Mouse (Mus musculus) hindbrain, embryonic 11.5 days (tissue): ENCODE measurements at regions not wholly inside any gene's neighbourhood (a gene's known extent, or its start where the extent isn't known, plus 50 kb on each side); places are given as distances from the start of the nearest gene placed in this dataset.
"Not testable (repeated sequence)": the region's sequence is repeated elsewhere in the genome, so short reads cannot be mapped to it uniquely, and the experiment has no call there.

Source experiments
- ATAC-seq: fragments of 200-750 bp; cut with Nextera tagmentation; 2 replicates; pipeline ENCODE4 v1.8.0; 2017; ENCODE audit warnings: mild to moderate bottlenecking, moderate TSS enrichment, moderate library complexity; ENCODE audit not compliant: low FRiP score
- DNase-seq: peaks from one replicate; pipeline ENCODE4 v3.0.0-alpha.2; 2015; ENCODE audit warnings: low spot score
- H3K27ac ChIP-seq: fragments of 300-500 bp; sonication (generic); 2 replicates; pipeline ENCODE4 v1.5.1; 2014; ENCODE audit warnings: mild to moderate bottlenecking, low read depth, low read length
- H3K27me3 ChIP-seq: fragments of 300-500 bp; sonication (generic); 2 replicates; pipeline ENCODE4 v1.6.1; 2014; ENCODE audit warnings: mild to moderate bottlenecking, low read length, moderate library complexity, mixed read lengths; ENCODE audit not compliant: control insufficient read depth, insufficient read depth
- H3K36me3 ChIP-seq: fragments of 300-500 bp; sonication (generic); 2 replicates; pipeline ENCODE4 v1.6.1; 2014; ENCODE audit warnings: mild to moderate bottlenecking, low read length, moderate library complexity, mixed read lengths; ENCODE audit not compliant: control insufficient read depth, insufficient read depth
- H3K4me1 ChIP-seq: fragments of 300-500 bp; sonication (generic); replicated peaks from 2 replicates; pipeline ENCODE4 v1.6.1; 2014; ENCODE audit warnings: low read length, mixed read lengths; ENCODE audit not compliant: control insufficient read depth, insufficient read depth
- H3K4me2 ChIP-seq: fragments of 300-500 bp; sonication (generic); replicated peaks from 2 replicates; pipeline ENCODE4 v1.6.1; 2014; ENCODE audit warnings: mild to moderate bottlenecking, low read depth, low read length
- H3K4me3 ChIP-seq: fragments of 300-500 bp; sonication (generic); 2 replicates; pipeline ENCODE4 v1.5.1; 2014; ENCODE audit warnings: low read depth, low read length
- H3K9ac ChIP-seq: fragments of 300-500 bp; sonication (generic); 2 replicates; pipeline ENCODE4 v1.6.1; 2014; ENCODE audit warnings: low read depth, low read length
- H3K9me3 ChIP-seq: fragments of 300-500 bp; sonication (generic); 2 replicates; pipeline ENCODE4 v1.6.1; 2016; ENCODE audit warnings: low read length; ENCODE audit not compliant: control insufficient read depth
- WGBS: fragments of 180-500 bp; shearing (Covaris S2); extraction: QIAGEN DNeasy Blood & Tissue Kit; methylation state at CpG from one replicate; pipeline ENCODE4 v1.1.7; 2014; 5-methylcytosine and 5-hydroxymethylcytosine counted together

- Histone ChIP-seq H3K9me3 (no peaks in the 10 kb centered on the region), H3K4me1 (no peaks in the 10 kb centered on the region), H3K4me3 (no peak overlapping the region), H3K36me3 (no peaks in the 10 kb centered on the region), H3K9ac (no peak overlapping the region), H3K27me3 (no peaks in the 10 kb centered on the region), H3K4me2 (no peak overlapping the region), H3K27ac (no peak overlapping the region)
- DNase-seq = peak; percentile 76
- peak; percentile 87 for ATAC-seq
- WGBS = 19% methylated on average over 4 of the region's 4 CpGs
Observed at GRCm38 (mm10) chr17:69563165-69563564, 124.0 kb downstream of the Akain1 start.

DNA sequence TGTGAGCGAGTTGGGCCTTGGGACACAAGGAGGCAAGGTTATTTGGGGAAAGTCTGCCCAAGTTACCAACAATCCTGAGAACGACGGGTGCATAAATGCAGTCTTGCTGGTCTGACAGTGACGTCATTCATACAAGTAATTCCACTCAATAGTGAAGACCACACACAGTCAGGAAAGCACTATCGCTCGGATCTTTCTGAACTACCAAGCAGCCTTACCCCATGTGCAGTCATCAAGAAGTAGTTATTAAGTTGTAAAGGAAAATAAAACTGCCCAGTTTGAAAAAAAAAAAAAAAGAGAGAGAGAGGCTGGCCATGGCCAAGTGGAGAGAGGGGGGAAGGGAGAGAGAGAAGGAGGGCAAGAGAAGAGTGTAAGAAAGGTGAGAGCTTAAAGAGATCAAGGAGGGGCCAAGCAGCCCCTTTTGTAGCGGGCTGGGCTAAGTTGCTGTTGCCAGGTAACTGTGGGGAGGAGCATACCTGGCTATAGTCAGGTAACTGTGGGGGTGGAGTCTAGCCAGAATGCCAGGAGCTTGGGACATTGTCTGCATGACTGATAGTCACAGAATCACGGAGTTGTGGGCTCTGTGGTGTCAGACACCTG lies 132.0 kb downstream of the Akain1 start:
- 68% methylated on average over 8 of the region's 8 CpGs for WGBS
- H3K4me2 ChIP-seq, H3K27ac ChIP-seq, H3K36me3 ChIP-seq, H3K27me3 ChIP-seq, H3K9ac ChIP-seq, H3K9me3 ChIP-seq, ATAC-seq, H3K4me3 ChIP-seq, DNase-seq, H3K4me1 ChIP-seq: not testable (repeated sequence)

DNA sequence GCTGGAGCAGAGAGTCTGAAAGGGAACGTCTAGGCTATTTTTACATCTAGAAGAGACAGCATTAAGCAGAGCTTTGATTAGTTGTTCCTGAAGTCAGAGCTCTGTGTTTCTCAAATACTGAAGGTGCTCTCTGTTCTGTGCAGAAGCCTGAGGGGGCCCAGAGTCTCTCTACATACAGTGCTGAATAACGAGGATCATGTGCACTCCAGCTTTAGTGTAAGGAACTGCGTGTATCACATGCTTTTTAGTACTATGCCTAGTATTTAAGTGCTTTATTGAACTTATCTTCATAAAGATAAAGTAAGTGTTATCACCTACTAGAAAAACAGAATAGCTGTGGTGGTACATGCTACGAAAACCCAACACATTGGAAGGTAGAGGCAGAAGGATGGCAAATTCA lies 151.4 kb downstream of the Akain1 start:
- no peaks in the 10 kb centered on the region for H3K9me3 ChIP-seq
- DNase-seq (no peak), ATAC-seq (no peak)
- no peaks in the 10 kb centered on the region for H3K4me1 ChIP-seq
- WGBS = 83% methylated on average over 4 of the region's 4 CpGs
- no peaks in the 10 kb centered on the region for H3K27me3 ChIP-seq
- H3K9ac ChIP-seq = no peak overlapping the region
- H3K4me2 ChIP-seq = no peak overlapping the region
- H3K27ac ChIP-seq = no peak overlapping the region
- no peak overlapping the region for H3K4me3 ChIP-seq
- no peaks in the 10 kb centered on the region for H3K36me3 ChIP-seq

DNA sequence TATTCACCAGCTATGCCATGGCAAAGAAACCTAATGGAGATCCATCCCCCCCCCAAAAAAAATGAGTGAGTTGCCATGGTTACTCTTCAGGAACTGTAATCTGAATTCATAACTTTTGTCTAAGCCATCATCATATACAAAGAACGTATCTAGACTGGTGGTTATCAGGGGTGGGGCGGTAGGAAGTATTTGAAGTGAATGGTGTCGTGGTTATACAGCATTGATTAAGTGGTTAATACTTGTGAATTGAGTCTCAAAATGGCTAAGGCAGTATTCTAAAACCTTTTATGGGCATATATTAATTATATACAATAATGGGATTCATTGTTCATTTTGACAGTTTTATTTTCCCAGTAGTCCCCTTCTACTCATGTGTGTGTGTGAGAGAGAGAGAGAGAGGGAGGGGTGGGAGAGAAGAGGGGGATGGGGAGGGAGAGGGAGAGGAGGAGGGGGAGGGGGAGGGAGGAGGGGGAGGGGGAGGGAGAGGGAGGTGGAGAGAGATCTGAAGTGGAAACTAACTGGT lies 158.7 kb downstream of the Akain1 start:
- H3K4me2 ChIP-seq = no peak overlapping the region
- 88% methylated on average over 3 of the region's 3 CpGs for WGBS
- DNase-seq (no peak), ATAC-seq (no peak; the same call in 1 of the 2 replicates)
- H3K27me3 ChIP-seq = no peaks in the 10 kb centered on the region
- no peak overlapping the region for H3K27ac ChIP-seq
- H3K4me3 ChIP-seq = no peak overlapping the region
- no peak overlapping the region for H3K9ac ChIP-seq
- H3K4me1 ChIP-seq = no peaks in the 10 kb centered on the region
- H3K9me3 ChIP-seq = no peaks in the 10 kb centered on the region
- no peaks in the 10 kb centered on the region for H3K36me3 ChIP-seq

- Histone ChIP-seq H3K4me1 (no peaks in the 10 kb centered on the region), H3K27me3 (no peaks in the 10 kb centered on the region), H3K4me3 (no peak overlapping the region), H3K27ac (no peak overlapping the region), H3K36me3 (no peaks in the 10 kb centered on the region), H3K9me3 (no peaks in the 10 kb centered on the region), H3K9ac (no peak overlapping the region), H3K4me2 (no peak overlapping the region)
- no peak for DNase-seq
- WGBS = 93% methylated on average over 5 of the region's 5 CpGs
- no peak for ATAC-seq
Observed at GRCm38 (mm10) chr17:69598461-69598860, 159.3 kb downstream of the Akain1 start.

DNA sequence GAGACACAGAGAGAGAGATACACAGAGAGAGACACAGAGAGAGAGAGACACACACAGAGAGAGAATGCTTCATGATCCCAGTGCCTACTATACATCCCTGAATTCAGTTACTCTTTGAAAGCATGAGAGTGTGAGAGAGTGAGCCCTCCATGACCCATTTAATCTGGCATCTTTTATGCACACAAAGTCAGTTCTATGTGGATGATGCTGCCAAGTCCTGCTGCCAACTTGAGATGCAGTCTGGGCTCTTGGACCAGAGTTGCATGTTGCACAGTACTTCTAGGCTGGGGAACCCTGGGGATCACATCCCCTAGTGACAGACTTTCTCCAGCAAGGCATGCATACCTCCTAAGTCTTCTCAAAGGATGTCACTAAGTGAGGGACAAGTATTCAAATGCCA lies 164.5 kb downstream of the Akain1 start:
- H3K4me2 ChIP-seq = no peak overlapping the region
- ATAC-seq (no peak), DNase-seq (no peak)
- H3K36me3 ChIP-seq = no peaks in the 10 kb centered on the region
- H3K9ac ChIP-seq = no peak overlapping the region
- no peak overlapping the region for H3K27ac ChIP-seq
- H3K27me3 ChIP-seq = no peaks in the 10 kb centered on the region
- H3K4me3 ChIP-seq = no peak overlapping the region
- no peaks in the 10 kb centered on the region for H3K9me3 ChIP-seq
- no peaks in the 10 kb centered on the region for H3K4me1 ChIP-seq

DNA sequence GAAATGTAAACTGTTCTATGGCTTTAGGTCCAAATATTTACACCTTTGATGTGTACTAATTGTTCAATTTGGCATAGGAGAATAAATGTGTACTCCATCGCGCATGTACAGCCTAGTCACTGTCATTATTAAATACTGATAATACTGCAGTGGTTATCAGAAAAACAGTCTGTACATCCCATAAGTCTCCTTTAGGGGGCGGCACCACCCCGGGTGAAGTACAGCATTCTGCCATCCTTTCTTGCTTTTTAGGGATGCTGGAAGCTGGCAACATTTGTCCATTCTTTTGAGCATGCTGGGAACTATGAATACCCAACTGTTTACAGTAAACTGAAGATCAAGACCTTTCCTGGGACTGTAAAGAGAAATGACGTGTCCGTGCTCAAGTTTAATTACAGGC lies 165.6 kb downstream of the Akain1 start:
- Histone ChIP-seq H3K36me3 (no peaks in the 10 kb centered on the region), H3K27ac (no peak overlapping the region), H3K4me2 (no peak overlapping the region), H3K9me3 (no peaks in the 10 kb centered on the region), H3K4me3 (no peak overlapping the region), H3K4me1 (no peaks in the 10 kb centered on the region), H3K27me3 (no peaks in the 10 kb centered on the region), H3K9ac (no peak overlapping the region)
- 74% methylated on average over 6 of the region's 6 CpGs for WGBS
- no peak for ATAC-seq
- DNase-seq = no peak

GRCm38 (mm10) chr17:69605458-69605857 lies 166.3 kb downstream of the Akain1 start:
- Histone ChIP-seq H3K36me3 (no peaks in the 10 kb centered on the region), H3K4me2 (no peak overlapping the region), H3K9me3 (no peaks in the 10 kb centered on the region), H3K4me1 (no peaks in the 10 kb centered on the region), H3K4me3 (no peak overlapping the region), H3K27ac (no peak overlapping the region), H3K9ac (no peak overlapping the region), H3K27me3 (no peaks in the 10 kb centered on the region)
- DNase-seq (no peak), ATAC-seq (no peak)
- WGBS = 88% methylated on average over 9 of the region's 9 CpGs

- H3K9ac ChIP-seq = no peak overlapping the region
- H3K4me2 ChIP-seq = no peak overlapping the region
- no peaks in the 10 kb centered on the region for H3K27me3 ChIP-seq
- no peaks in the 10 kb centered on the region for H3K36me3 ChIP-seq
- no peaks in the 10 kb centered on the region for H3K9me3 ChIP-seq
- H3K27ac ChIP-seq = no peak overlapping the region
- H3K4me3 ChIP-seq = no peak overlapping the region
- 82% methylated on average over 3 of the region's 3 CpGs for WGBS
- no peaks in the 10 kb centered on the region for H3K4me1 ChIP-seq
- ATAC-seq (no peak), DNase-seq (no peak)
Observed at GRCm38 (mm10) chr17:69631411-69631810, 192.3 kb downstream of the Akain1 start.
